Mouse (Mus musculus): ENCODE data around the gene Zar1l.

GRCm38 (mm10) chr5:150561376-150561775 is 43.4 kb upstream of the Zar1l start:
- TF ChIP-seq CTCF (conservative IDR thresholded peaks at IDR 0.05; ENCODE audit: insufficient read depth, insufficient read length, low read depth, low read length) (no peak), POLR2A (IDR thresholded peaks at IDR 0.05; ENCODE audit: low read depth, low read length) (no peak)

All from kidney, adult 2 months (tissue).